Mouse (Mus musculus): ENCODE results near the gene Spn.

- TF ChIP-seq CTCF (IDR thresholded peaks at IDR 0.05 in 2 of 3, conservative IDR thresholded peaks at IDR 0.05 in 1 of 3; ENCODE audit: control insufficient read depth in 1 of 3, insufficient read depth in 1 of 3, low read depth in 2 of 3, low read length in 3 of 3, poor library complexity in 1 of 3, severe bottlenecking in 1 of 3), result no peak
- TF ChIP-seq GABPA (IDR thresholded peaks at IDR 0.05; ENCODE audit: low read depth, low read length), result no peak
- no peak for TF ChIP-seq MAZ (IDR thresholded peaks at IDR 0.05; ENCODE audit: low read depth, low read length)
- TF ChIP-seq USF1 (IDR thresholded peaks at IDR 0.05; ENCODE audit: low read depth, low read length), result peak; percentile 61
- TF ChIP-seq MAX (IDR thresholded peaks at IDR 0.05; ENCODE audit: low read length), result peak; percentile 62; the same call in 1 of the 2 replicates
- no peak for TF ChIP-seq SMC3 (IDR thresholded peaks at IDR 0.05; ENCODE audit: low read depth, low read length)
- TF ChIP-seq GATA1 (IDR thresholded peaks at IDR 0.05; ENCODE audit: low read depth, low read length), result no peak
- TF ChIP-seq CHD1 (IDR thresholded peaks at IDR 0.05; ENCODE audit: low read depth, low read length), result no peak
- TF ChIP-seq KAT2A (conservative IDR thresholded peaks at IDR 0.05; ENCODE audit: low read depth, low read length), result 0 out of 2 replicates have a peak, but pooled peaks have one; percentile 24
- TF ChIP-seq UBTF (IDR thresholded peaks at IDR 0.05; ENCODE audit: borderline replicate concordance, insufficient read depth, low read depth, low read length), result no peak
- TF ChIP-seq TAL1 (IDR thresholded peaks at IDR 0.05; ENCODE audit: low read length), result no peak
- no peak for TF ChIP-seq CHD2 (IDR thresholded peaks at IDR 0.05; ENCODE audit: low read length)
- TF ChIP-seq ZC3H11A (IDR thresholded peaks at IDR 0.05; ENCODE audit: low read depth, low read length), result no peak
Measured at GRCm38 (mm10) chr7:127134821-127135447, 2.7 kb downstream of the Spn start.
